In the genomic region with DNA sequence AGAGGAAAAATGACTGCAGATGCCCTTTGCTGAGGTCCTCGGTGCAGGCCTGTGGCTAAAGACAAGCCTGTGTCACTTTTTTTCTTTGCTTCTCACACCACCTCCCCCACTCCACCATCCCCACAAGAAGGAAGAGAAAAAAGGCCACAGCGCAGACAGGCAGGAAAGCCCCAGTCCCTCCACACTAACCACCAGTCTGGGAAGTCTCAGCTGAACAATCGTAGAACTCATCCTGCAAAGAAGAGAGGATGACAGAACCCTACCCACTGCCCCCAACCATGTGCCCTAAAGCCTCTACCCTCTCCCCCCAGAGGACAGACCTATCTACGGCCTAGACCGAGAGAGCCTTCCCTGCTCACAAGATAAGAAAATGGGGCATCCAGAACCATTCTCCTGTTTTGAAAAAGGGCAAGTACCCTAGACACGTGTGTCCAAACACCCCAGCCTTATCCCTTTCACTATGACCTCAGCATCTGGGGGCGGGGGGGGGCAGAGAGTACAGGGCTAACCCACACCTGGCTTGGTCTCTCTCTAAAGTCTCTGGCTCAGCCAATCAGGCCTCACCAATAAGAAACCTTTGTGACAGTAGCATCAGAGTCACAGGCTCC, we compare ENCODE assay signal across 15 mouse cellular contexts.
DNase-seq lines count a peak whose midpoint lies in the region; ATAC-seq and TF ChIP-seq lines count a peak whose summit lies in the region.
"Had no signal": no experiment of that assay in that cellular context is flagged by ENCODE, and none has a peak within 500 bp of the region (broad histone marks: within the 10 kb centered on the region; RNA-seq: fewer than 3 reads in every experiment).

No protein-coding gene starts in this region.

- no peaks in the 10 kb centered on the region for H3K9me3 ChIP-seq in hindbrain, embryonic 15.5 days
- H3K9me3 ChIP-seq in hindbrain, embryonic 14.5 days (ENCODE audit: control insufficient read depth, low read length): no peaks in the 10 kb centered on the region
- H3K9me3 ChIP-seq: midbrain, embryonic 15.5 days had no signal

- no peak for DNase-seq in hindbrain, embryonic 14.5 days (ENCODE audit: low spot score)
- peak; percentile 52 for DNase-seq in naive thymus-derived CD4-positive, alpha-beta T cell, adult 2 months (ENCODE audit: low read depth)
- DNase-seq in lung, adult 2 months: no peak
- no peak for DNase-seq in adrenal gland, postnatal 14 days
- no peak for DNase-seq in urinary bladder, adult 2 months (ENCODE audit: low spot score)
- DNase-seq: cerebellum, postnatal 14 days; kidney, postnatal 14 days; layer of hippocampus, postnatal 36 days; lung, postnatal 4 days; right cerebral cortex, adult 18-20 months had no signal

- H3K4me3 ChIP-seq in hindbrain, embryonic 15.5 days: no peak overlapping the region
- no peak overlapping the region for H3K4me3 ChIP-seq in hindbrain, embryonic 14.5 days (replicated peaks; ENCODE audit: low read length)
- H3K4me3 ChIP-seq in lung, adult 2 months (replicated peaks; ENCODE audit: extremely low read depth, low read depth, low read length): no peak overlapping the region
- H3K4me3 ChIP-seq: midbrain, embryonic 15.5 days had no signal

- TF ChIP-seq POLR2A in lung, adult 2 months (IDR thresholded peaks at IDR 0.05; ENCODE audit: borderline replicate concordance, extremely low read depth, low read depth, low read length): no peak

- TF ChIP-seq CTCF in lung, adult 2 months (IDR thresholded peaks at IDR 0.05; ENCODE audit: insufficient read depth, low read length): no peak

- WGBS in hindbrain, embryonic 15.5 days: 73% methylated on average over 7 of the region's 7 CpGs
- 68% methylated on average over 7 of the region's 7 CpGs for WGBS in hindbrain, embryonic 14.5 days
- 66% methylated on average over 7 of the region's 7 CpGs for WGBS in lung, adult 2 months

- H3K27ac ChIP-seq in hindbrain, embryonic 15.5 days (replicated peaks): no peak overlapping the region
- H3K27ac ChIP-seq in hindbrain, embryonic 14.5 days: no peak overlapping the region
- H3K27ac ChIP-seq: midbrain, embryonic 15.5 days had no signal

- no peak overlapping the region for H3K4me2 ChIP-seq in hindbrain, embryonic 15.5 days
- H3K4me2 ChIP-seq in hindbrain, embryonic 14.5 days (replicated peaks): no peak overlapping the region
- H3K4me2 ChIP-seq: midbrain, embryonic 15.5 days had no signal

- H3K4me1 ChIP-seq in hindbrain, embryonic 15.5 days (replicated peaks): no peaks in the 10 kb centered on the region
- peaks cover 7% of the 10 kb centered on the region; the same call in 1 of the 2 replicates for H3K4me1 ChIP-seq in hindbrain, embryonic 14.5 days (replicated peaks; ENCODE audit: control insufficient read depth, insufficient read depth, low read length)
- peaks cover 14% of the 10 kb centered on the region for H3K4me1 ChIP-seq in lung, adult 2 months (ENCODE audit: control insufficient read depth, insufficient read depth, low read length)
- H3K4me1 ChIP-seq: midbrain, embryonic 15.5 days had no signal

- 0 out of 2 replicates have a peak, but pooled peaks have one; percentile 3 for ATAC-seq in hindbrain, embryonic 15.5 days (ENCODE audit: low FRiP score, low read depth)
- ATAC-seq in hindbrain, embryonic 14.5 days (ENCODE audit: low FRiP score): no peak
- peak; percentile 68 for ATAC-seq in CD4-positive, CD25-positive, alpha-beta regulatory T cell, adult 4 months
- peak; percentile 55 for ATAC-seq in common myeloid progenitor, adult 5-6 weeks (replicated peaks; ENCODE audit: low read depth, poor library complexity, severe bottlenecking)
- ATAC-seq: intestine, embryonic 16.5 days had no signal

- H3K27me3 ChIP-seq in hindbrain, embryonic 15.5 days: no peaks in the 10 kb centered on the region
- no peaks in the 10 kb centered on the region for H3K27me3 ChIP-seq in hindbrain, embryonic 14.5 days (ENCODE audit: control insufficient read depth, insufficient read depth, low read length)
- H3K27me3 ChIP-seq: midbrain, embryonic 15.5 days had no signal

- no peak overlapping the region for H3K9ac ChIP-seq in hindbrain, embryonic 15.5 days
- no peak overlapping the region for H3K9ac ChIP-seq in hindbrain, embryonic 14.5 days
- H3K9ac ChIP-seq: midbrain, embryonic 15.5 days had no signal

- no peaks in the 10 kb centered on the region for H3K36me3 ChIP-seq in hindbrain, embryonic 15.5 days
- H3K36me3 ChIP-seq in hindbrain, embryonic 14.5 days (replicated peaks; ENCODE audit: control insufficient read depth, insufficient read depth): no peaks in the 10 kb centered on the region
- H3K36me3 ChIP-seq: midbrain, embryonic 15.5 days had no signal
